Mouse (Mus musculus) lung, postnatal 0 days (tissue): ENCODE data around the gene Pla2g1b.

ENCODE experiments used
- CTCF ChIP-seq: IDR thresholded peaks from 2 replicates; pipeline ENCODE4 v1.5.1; 2016; ENCODE audit warnings: antibody characterized with exemption, mild to moderate bottlenecking
- EP300 ChIP-seq: IDR thresholded peaks from 2 replicates; pipeline ENCODE4 v1.6.1; 2016; ENCODE audit warnings: antibody characterized with exemption, mild to moderate bottlenecking, control low read depth

DNA sequence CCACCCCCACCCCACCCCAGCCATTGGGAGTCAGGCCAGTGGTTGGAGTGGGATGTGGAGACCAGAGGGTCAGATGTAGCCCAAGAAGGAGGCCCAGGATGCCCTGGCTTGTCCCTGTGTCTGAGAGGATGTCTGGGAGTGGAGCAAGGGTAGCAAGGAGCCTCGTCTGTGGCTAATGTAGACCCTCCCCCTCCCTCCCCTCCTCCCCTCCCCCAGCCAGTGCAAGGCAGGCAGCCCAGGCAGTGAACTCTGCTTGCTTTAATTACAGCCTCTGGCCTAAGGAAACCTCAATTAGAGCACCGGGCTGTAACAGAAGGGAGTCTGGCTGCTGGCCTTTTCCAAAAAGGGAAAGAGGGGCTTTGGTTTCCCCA lies 28.1 kb upstream of the Pla2g1b start:
- no peak for TF ChIP-seq CTCF
- no peak for TF ChIP-seq EP300
